Mouse (Mus musculus): ENCODE measurements around the gene Tmem268. TPM values are rescaled to one million over a fixed set of nuclear protein-coding genes. Genes with fewer than 3 reads are reported as not detected.

Tmem268 gene
- polyA plus RNA-seq, 1 experiment from 2014 or later = 14.4 TPM

- Histone ChIP-seq H3K36me3 (no peaks in the 10 kb centered on the region), H3K4me3 (no peak overlapping the region), H3K27ac (no peak overlapping the region), H3K9me3 (replicated peaks) (no peaks in the 10 kb centered on the region), H3K27me3 (ENCODE audit: low read depth, poor library complexity, severe bottlenecking) (no peaks in the 10 kb centered on the region), H3K4me1 (peaks cover 11% of the 10 kb centered on the region)
- no peak for DNase-seq (ENCODE audit: low spot score)
- 90% methylated on average over 4 of the region's 4 CpGs for WGBS
Measured at GRCm38 (mm10) chr4:63590538-63590937, 32.0 kb downstream of the Tmem268 start.

GRCm38 (mm10) chr4:63594459-63595110, 36.0 kb downstream of the Tmem268 start:
- Histone ChIP-seq H3K27ac (no peak overlapping the region), H3K4me1 (peaks cover 11% of the 10 kb centered on the region), H3K36me3 (no peaks in the 10 kb centered on the region), H3K9me3 (replicated peaks) (no peaks in the 10 kb centered on the region), H3K27me3 (ENCODE audit: low read depth, poor library complexity, severe bottlenecking) (no peaks in the 10 kb centered on the region), H3K4me3 (no peak overlapping the region)
- no peak for DNase-seq (ENCODE audit: low spot score)
- 81% methylated on average over 5 of the region's 5 CpGs for WGBS

GRCm38 (mm10) chr4:63595259-63595658, 36.7 kb downstream of the Tmem268 start:
- no peak for DNase-seq (ENCODE audit: low spot score)
- H3K27ac ChIP-seq = no peak overlapping the region
- no peaks in the 10 kb centered on the region for H3K9me3 ChIP-seq (replicated peaks)
- 87% methylated on average over 10 of the region's 10 CpGs for WGBS
- H3K27me3 ChIP-seq (ENCODE audit: low read depth, poor library complexity, severe bottlenecking) = no peaks in the 10 kb centered on the region
- H3K4me3 ChIP-seq = no peak overlapping the region
- no peaks in the 10 kb centered on the region for H3K36me3 ChIP-seq
- H3K4me1 ChIP-seq = peaks cover 11% of the 10 kb centered on the region

GRCm38 (mm10) chr4:63596010-63596409, 37.4 kb downstream of the Tmem268 start:
- no peaks in the 10 kb centered on the region for H3K27me3 ChIP-seq (ENCODE audit: low read depth, poor library complexity, severe bottlenecking)
- no peak overlapping the region for H3K27ac ChIP-seq
- H3K36me3 ChIP-seq = no peaks in the 10 kb centered on the region
- H3K4me1 ChIP-seq = peaks cover 11% of the 10 kb centered on the region
- H3K4me3 ChIP-seq = no peak overlapping the region
- WGBS = 91% methylated on average over 4 of the region's 4 CpGs
- H3K9me3 ChIP-seq (replicated peaks) = no peaks in the 10 kb centered on the region
- DNase-seq (ENCODE audit: low spot score) = no peak

GRCm38 (mm10) chr4:63600786-63601185, 42.2 kb downstream of the Tmem268 start:
- no peaks in the 10 kb centered on the region for H3K4me1 ChIP-seq
- no peaks in the 10 kb centered on the region for H3K9me3 ChIP-seq (replicated peaks)
- 95% methylated on average over 6 of the region's 6 CpGs for WGBS
- H3K36me3 ChIP-seq = no peaks in the 10 kb centered on the region
- no peak overlapping the region for H3K4me3 ChIP-seq
- no peaks in the 10 kb centered on the region for H3K27me3 ChIP-seq (ENCODE audit: low read depth, poor library complexity, severe bottlenecking)
- H3K27ac ChIP-seq = no peak overlapping the region
- DNase-seq (ENCODE audit: low spot score) = no peak

- no peaks in the 10 kb centered on the region for H3K27me3 ChIP-seq (ENCODE audit: low read depth, poor library complexity, severe bottlenecking)
- no peaks in the 10 kb centered on the region for H3K36me3 ChIP-seq
- H3K4me1 ChIP-seq = no peaks in the 10 kb centered on the region
- DNase-seq (ENCODE audit: low spot score) = no peak
- no peaks in the 10 kb centered on the region for H3K9me3 ChIP-seq (replicated peaks)
- no peak overlapping the region for H3K4me3 ChIP-seq
- no peak overlapping the region for H3K27ac ChIP-seq
Measured at GRCm38 (mm10) chr4:63601263-63601662, 42.7 kb downstream of the Tmem268 start.

- no peak within 1 kb of the TSS for H3K4me3 ChIP-seq
- WGBS = 74% methylated on average over 3 of the region's 3 CpGs
- no peaks in the 10 kb centered on the region for H3K4me1 ChIP-seq
- no peaks in the 10 kb centered on the region for H3K27me3 ChIP-seq (ENCODE audit: low read depth, poor library complexity, severe bottlenecking)
- H3K27ac ChIP-seq = no peak within 1 kb of the TSS
- no peaks in the 10 kb centered on the region for H3K36me3 ChIP-seq
- no peaks in the 10 kb centered on the region for H3K9me3 ChIP-seq (replicated peaks)
- DNase-seq (ENCODE audit: low spot score) = no peak
Measured at GRCm38 (mm10) chr4:63604945-63605344, 46.4 kb downstream of the Tmem268 start, which contains the start of gene Gm11213. Gene Gm11213, minus strand, starts transcription at chr4:63605261.

- Histone ChIP-seq H3K9me3 (replicated peaks) (no peaks in the 10 kb centered on the region), H3K27ac (no peak overlapping the region), H3K36me3 (no peaks in the 10 kb centered on the region), H3K27me3 (ENCODE audit: low read depth, poor library complexity, severe bottlenecking) (no peaks in the 10 kb centered on the region), H3K4me3 (no peak overlapping the region), H3K4me1 (no peaks in the 10 kb centered on the region)
- DNase-seq (ENCODE audit: low spot score) = no peak
- 96% methylated on average over 3 of the region's 3 CpGs for whole genome bisulfite sequencing
Measured at GRCm38 (mm10) chr4:63605545-63605944, 47.0 kb downstream of the Tmem268 start.

- Histone ChIP-seq H3K27me3 (ENCODE audit: low read depth, poor library complexity, severe bottlenecking) (no peaks in the 10 kb centered on the region), H3K36me3 (no peaks in the 10 kb centered on the region), H3K4me3 (no peak overlapping the region), H3K27ac (no peak overlapping the region), H3K9me3 (replicated peaks) (no peaks in the 10 kb centered on the region), H3K4me1 (no peaks in the 10 kb centered on the region)
- 77% methylated on average over 1 of the region's 1 CpGs for WGBS
- no peak for DNase-seq (ENCODE audit: low spot score)
Measured at GRCm38 (mm10) chr4:63605968-63606367, 47.4 kb downstream of the Tmem268 start.

- Histone ChIP-seq H3K27me3 (ENCODE audit: low read depth, poor library complexity, severe bottlenecking) (no peaks in the 10 kb centered on the region), H3K4me3 (no peak overlapping the region), H3K27ac (no peak overlapping the region), H3K4me1 (no peaks in the 10 kb centered on the region), H3K36me3 (no peaks in the 10 kb centered on the region), H3K9me3 (replicated peaks) (no peaks in the 10 kb centered on the region)
- 88% methylated on average over 7 of the region's 7 CpGs for WGBS
- DNase-seq (ENCODE audit: low spot score) = no peak
Measured at GRCm38 (mm10) chr4:63608391-63608790, 49.8 kb downstream of the Tmem268 start.

- no peak overlapping the region for H3K4me3 ChIP-seq
- H3K27me3 ChIP-seq (ENCODE audit: low read depth, poor library complexity, severe bottlenecking) = no peaks in the 10 kb centered on the region
- H3K4me1 ChIP-seq = no peaks in the 10 kb centered on the region
- 83% methylated on average over 2 of the region's 2 CpGs for WGBS
- no peak overlapping the region for H3K27ac ChIP-seq
- H3K36me3 ChIP-seq = no peaks in the 10 kb centered on the region
- no peak for DNase-seq (ENCODE audit: low spot score)
- no peaks in the 10 kb centered on the region for H3K9me3 ChIP-seq (replicated peaks)
Measured at GRCm38 (mm10) chr4:63621861-63622260, 63.3 kb downstream of the Tmem268 start.

- DNase-seq (ENCODE audit: low spot score) = peak; percentile 58
- no peak within 1 kb of the TSS for H3K4me3 ChIP-seq
- H3K9me3 ChIP-seq (replicated peaks) = no peaks in the 10 kb centered on the region
- H3K4me1 ChIP-seq = no peaks in the 10 kb centered on the region
- no peak within 1 kb of the TSS for H3K27ac ChIP-seq
- H3K27me3 ChIP-seq (ENCODE audit: low read depth, poor library complexity, severe bottlenecking) = no peaks in the 10 kb centered on the region
- H3K36me3 ChIP-seq = no peaks in the 10 kb centered on the region
- WGBS = 51% methylated on average over 5 of the region's 5 CpGs
Measured at GRCm38 (mm10) chr4:63622378-63622835, 63.8 kb downstream of the Tmem268 start, which contains the start of gene Tex48. Gene Tex48, minus strand, starts transcription at chr4:63622428.

GRCm38 (mm10) chr4:63625563-63626080, 67.0 kb downstream of the Tmem268 start:
- H3K9me3 ChIP-seq (replicated peaks) = no peaks in the 10 kb centered on the region
- no peak for DNase-seq (ENCODE audit: low spot score)
- H3K4me3 ChIP-seq = no peak overlapping the region
- no peaks in the 10 kb centered on the region for H3K27me3 ChIP-seq (ENCODE audit: low read depth, poor library complexity, severe bottlenecking)
- H3K27ac ChIP-seq = no peak overlapping the region
- WGBS = 54% methylated on average over 3 of the region's 3 CpGs
- no peaks in the 10 kb centered on the region; the same call in 1 of the 2 replicates for H3K4me1 ChIP-seq
- no peaks in the 10 kb centered on the region for H3K36me3 ChIP-seq

Data from limb, embryonic 10.5 days (tissue).